Mouse (Mus musculus): ENCODE measurements around the gene Steap2.
A peak's percentile ranks its signal among the peaks of the same experiment; 100 is the strongest.

Gene Steap2

DNA sequence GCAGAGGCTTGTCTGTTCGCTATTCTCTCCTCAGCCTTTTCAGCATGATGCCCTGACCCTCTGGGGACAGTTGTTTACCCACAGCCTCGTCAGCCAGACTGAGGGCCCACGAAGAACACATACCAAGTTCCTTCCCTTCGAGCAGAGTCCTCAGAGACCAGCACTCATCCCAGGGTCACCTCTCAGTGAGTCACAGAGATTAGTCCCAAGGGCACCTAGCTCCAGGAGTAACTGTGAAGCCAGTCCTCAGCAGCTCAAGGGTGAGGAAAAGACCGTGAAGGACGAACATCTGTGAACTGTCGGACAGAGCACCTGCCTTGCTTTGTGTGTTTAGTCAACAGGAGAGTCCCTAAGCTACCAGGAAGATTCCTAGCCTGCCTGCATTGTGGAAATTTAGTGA lies 25.5 kb downstream of the Steap2 start:
- peak; percentile 64 to 80 for DNase-seq (ENCODE audit: inconsistent age in 2 of 2, low spot score in 1 of 2)

DNA sequence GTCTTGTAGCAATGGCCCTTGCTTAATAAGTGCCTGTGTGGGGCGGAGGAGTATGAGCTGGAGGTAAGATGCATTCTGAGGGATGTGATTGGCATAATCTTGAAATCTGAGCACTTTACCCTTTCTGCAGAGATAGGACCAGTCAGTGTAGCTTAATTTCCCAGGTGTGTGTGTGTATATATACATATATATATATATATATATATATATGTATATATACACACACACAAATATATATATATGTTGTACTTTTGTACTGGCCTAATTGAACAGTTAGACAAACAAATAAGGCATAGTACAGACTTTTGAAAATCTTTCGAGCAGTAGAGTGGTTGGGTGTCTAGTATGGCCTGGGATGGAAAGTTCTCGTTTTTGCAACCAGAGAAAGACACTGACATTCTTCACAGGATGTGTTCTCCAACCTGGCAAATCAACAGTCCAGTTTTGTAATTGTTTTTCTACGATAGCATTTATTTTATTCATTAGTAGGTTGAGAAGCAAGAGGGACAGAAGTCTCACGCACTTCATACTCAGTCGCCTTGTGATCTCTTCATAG lies 29.9 kb downstream of the Steap2 start:
- no peak for DNase-seq (ENCODE audit: inconsistent age in 2 of 2, low spot score in 1 of 2)

DNA sequence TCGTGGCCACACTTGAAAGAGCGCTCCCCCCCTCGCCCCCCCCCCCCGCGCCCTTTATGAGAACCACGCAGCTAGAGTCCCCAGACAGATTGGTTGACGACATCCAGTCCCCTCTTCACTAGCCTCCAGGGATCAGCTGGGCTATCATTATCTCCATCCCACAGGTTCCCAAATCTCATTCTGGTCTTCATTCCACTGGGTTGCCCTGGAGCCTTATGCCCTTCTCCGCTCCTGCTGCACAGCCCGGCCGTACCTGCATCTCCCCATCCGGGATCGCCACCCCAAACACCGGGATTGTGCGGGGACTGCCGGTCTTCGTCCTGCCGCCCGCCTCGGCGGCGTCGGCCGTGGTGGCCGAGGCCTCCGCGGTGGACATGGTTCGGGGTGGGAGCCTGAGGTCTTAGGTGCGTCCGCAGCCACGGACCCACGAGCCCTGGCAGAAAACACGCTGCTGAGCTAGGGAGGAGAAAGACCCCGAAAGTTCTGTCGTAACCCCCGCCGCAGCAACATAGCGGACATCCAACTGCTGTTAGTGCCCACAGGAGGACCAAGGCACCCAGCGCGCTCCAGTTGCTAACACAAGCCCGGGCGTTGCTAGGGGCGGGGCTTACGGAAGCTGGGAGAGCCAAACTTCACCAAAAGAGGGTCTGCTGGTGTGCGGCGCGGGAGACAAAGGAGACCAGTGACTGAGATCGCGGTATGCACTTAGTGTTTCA lies 30.6 kb downstream of the Steap2 start, which contains the start of gene Cfap69:
Cfap69 (minus strand) TSS at position 585 of the 716 bp plus-strand sequence.
- peak; percentile 83 to 93 for DNase-seq (ENCODE audit: inconsistent age in 2 of 2, low spot score in 1 of 2)

DNA sequence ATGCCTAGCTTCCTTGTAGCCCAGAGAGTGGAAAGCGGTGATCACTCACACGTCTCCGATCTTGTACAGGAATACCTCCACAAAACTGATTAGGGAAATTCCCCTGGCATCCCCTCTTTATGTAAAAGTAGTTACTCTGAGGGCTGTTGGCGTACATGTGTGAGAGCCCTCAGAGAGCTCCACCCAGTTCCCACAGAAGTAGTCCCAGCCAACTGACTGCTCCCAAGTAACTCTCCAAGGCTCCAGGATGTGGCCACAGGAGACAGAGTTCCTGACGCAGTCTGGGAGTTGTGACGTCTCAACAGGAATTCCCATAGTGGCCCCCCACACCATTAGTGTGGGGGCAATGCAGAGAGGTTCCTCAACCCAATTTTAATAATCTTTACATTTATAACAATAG lies 31.3 kb downstream of the Steap2 start:
- DNase-seq (ENCODE audit: inconsistent age in 2 of 2, low spot score in 1 of 2), result no peak

DNA sequence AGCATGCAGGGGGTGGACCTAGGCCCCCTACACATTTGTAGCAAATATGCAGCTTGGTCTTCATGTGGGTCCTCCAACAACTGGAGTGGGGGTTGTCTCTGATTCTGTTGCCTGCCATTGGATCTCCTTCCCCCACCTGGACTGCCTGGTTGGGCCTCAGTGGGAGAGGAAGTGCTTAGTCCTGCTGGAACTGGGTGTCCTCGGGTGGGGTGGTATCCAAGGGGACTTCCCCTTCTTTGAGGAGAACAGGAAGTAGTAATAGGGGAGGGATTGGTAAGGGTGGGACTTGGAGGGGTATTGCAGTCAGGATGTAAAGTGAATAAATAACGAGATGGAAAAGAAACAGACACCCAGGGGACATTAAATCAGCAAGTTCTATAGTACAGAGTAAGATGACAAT lies 35.7 kb downstream of the Steap2 start:
- no peak for DNase-seq (ENCODE audit: inconsistent age in 2 of 2, low spot score in 1 of 2)

DNA sequence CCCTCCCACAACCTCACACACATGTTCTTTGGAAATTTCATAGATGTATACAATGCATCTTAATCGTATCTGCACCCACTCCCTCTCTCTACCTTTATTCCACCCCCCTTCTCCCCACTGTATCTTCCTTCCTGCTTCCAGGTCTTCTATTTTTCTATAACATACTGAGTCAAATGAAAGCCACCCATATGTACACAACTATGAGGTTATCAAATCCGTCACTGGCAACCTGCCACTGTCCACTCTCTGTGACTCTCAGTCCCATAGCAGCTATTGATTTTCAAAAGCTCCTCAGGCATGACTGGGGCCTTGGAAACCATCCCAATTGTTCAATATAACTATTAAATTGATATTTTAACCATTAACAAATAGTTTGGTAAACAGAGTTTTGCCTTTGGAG lies 36.4 kb downstream of the Steap2 start:
- DNase-seq (ENCODE audit: inconsistent age in 2 of 2, low spot score in 1 of 2), result no peak

DNA sequence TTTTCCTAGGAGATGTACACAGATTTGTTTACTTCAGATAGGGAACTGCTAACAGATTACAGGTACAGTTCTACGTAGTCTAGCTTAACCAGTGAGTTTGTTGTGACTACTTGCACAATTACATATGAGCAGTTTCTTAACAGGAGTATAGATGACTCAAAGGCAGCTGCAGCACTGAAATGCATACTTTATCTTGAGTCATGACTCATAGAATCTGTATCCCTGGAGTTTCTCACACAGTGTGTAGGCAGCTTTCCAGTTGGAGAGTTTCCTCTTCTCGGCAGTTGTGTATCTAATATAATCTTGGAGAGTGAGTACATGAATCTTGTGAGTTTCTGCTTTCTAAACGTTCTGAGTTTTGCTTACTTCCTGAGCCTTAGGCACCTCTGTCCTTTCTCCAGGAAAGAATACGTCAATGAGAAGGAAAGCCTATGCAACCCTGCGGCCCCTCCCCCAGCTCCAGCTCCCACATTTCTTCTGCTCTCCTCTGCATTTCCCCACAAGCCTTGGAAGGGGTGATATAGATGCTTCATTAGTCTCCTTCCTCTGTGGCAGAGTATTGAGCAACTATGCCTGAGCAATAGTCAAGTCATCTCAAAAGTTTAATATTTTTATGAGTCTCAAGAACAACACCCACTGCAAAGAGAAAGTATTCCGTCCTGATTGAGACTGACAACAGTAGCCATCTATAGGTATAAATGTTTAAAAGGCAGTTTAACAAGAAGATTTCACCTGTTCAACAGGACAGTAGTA lies 45.4 kb downstream of the Steap2 start:
- peak; percentile 27 to 71 for DNase-seq (ENCODE audit: inconsistent age in 2 of 2, low spot score in 1 of 2)

DNA sequence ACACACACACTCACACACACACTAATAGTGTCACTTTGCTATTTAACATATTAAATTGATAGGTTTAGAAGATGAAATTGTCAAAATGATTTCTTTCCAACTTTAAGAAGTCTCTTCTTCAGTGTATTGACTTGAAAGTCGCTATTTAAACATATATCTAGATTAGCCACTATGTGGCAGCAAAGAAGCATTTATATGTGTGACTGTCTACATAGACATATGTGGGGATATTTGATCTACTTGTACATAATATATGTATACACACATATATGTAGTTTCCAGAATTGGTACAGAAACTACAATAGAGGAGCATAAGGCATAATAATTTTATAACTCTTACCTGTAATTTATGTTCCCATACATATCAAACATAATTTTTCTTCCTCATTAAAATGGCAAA lies 48.2 kb downstream of the Steap2 start:
- no peak for DNase-seq (ENCODE audit: inconsistent age in 2 of 2, low spot score in 1 of 2)

DNA sequence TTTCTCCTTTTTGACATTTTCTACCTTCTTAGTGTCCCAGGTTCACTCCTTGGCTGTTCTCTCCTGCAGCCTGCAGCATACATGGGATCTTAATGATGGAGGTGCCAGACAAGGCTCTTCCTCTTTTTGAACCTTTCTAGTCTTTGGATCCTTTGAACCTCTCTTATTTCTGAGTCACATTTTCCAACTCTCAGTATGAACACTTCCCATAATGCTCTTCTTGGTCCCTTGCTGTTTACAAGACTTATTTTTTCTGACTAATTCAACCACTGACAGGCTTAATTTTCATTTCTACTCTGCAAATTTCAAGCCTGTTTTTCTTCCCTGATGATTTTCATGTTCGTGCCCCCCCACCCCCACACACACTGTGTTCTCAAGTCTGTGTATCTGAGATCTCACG lies 55.9 kb downstream of the Steap2 start:
- DNase-seq (ENCODE audit: inconsistent age in 2 of 2, low spot score in 1 of 2), result no peak

DNA sequence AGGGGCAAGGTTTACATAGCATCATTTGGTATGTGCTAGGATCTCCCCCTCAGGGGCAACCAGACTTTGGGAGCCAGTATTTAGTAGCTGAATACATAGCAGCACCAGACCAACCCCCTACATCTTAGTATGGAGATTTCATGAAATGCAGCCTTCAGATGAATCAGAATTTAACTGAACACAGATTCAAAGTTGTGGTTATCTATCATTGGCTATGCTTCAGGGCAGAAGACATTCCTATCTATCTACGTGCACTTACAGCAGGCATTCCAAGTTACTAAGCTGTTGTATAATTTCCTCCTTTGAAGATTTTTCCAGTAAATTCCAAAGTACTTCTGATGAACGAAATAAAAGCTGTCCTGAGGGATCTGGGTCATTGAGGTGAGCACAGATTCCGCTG lies 68.9 kb downstream of the Steap2 start:
- DNase-seq (ENCODE audit: inconsistent age in 2 of 2, low spot score in 1 of 2), result no peak

DNA sequence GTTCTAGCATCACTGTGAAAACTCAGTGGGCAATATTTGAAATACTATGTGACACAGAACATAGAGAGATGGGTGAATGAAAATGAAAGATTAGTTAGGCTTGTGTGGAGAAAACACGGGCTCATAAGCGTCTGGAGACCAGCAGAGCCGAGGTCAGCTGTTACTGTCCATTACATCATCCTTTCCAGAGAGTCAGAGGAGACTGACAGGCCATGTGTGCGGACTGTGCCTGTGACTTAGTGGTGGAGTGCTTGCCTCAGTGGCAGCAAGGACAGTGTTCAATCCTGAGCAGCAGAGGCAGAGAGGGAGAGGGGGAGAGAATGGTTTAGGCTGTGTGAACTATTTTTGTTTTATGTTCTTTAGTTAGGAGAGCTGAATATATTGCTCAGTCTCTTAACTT lies 76.0 kb downstream of the Steap2 start:
- DNase-seq (ENCODE audit: inconsistent age in 2 of 2, low spot score in 1 of 2), result no peak

Data from adrenal gland, adult (tissue).